Mouse (Mus musculus) forebrain, embryonic 14.5 days (tissue): ENCODE data around the gene Topors. TPM values are rescaled to one million over a fixed set of nuclear protein-coding genes. Genes with fewer than 3 reads are reported as not detected.

Experiments used
- polyA plus RNA-seq: library from polyadenylated mRNA; unstranded; fragments of >200 nt; fragmentation: Nextera tagmentation; extraction: Ambion mirVana; gene quantifications from 2 replicates; pipeline ENCODE4 v1.2.1, GENCODE M21; 2014

Topors gene
- polyA plus RNA-seq, 1 experiment from 2014 or later, result 33.4 TPM

Other genes with a start within 250 kb of the Topors start
- 50.9 and 55.0 TPM in 2 replicates for gene Aco1, start 126.8 kb downstream of the Topors start, polyA plus RNA-seq
- gene Ddx58, start 30.0 kb downstream of the Topors start, polyA plus RNA-seq, result 1.9 TPM in 2 replicates
- 20.9 and 21.2 TPM in 2 replicates for gene Smim27, start 271 bp downstream of the Topors start, polyA plus RNA-seq
- gene Ndufb6, start 9.6 kb upstream of the Topors start, polyA plus RNA-seq, result 295 and 325 TPM in 2 replicates
- gene Tmem215, start 202.3 kb upstream of the Topors start, polyA plus RNA-seq, result 0.57 and 0.77 TPM in 2 replicates